Mouse (Mus musculus): ENCODE results near the gene Tcap. TPM values are rescaled to one million over a fixed set of nuclear protein-coding genes. Genes with fewer than 3 reads are reported as not detected.
A peak's percentile ranks its signal among the peaks of the same experiment; 100 is the strongest.

Tcap gene
- polyA plus RNA-seq, 1 experiment = 0.82 TPM

DNA sequence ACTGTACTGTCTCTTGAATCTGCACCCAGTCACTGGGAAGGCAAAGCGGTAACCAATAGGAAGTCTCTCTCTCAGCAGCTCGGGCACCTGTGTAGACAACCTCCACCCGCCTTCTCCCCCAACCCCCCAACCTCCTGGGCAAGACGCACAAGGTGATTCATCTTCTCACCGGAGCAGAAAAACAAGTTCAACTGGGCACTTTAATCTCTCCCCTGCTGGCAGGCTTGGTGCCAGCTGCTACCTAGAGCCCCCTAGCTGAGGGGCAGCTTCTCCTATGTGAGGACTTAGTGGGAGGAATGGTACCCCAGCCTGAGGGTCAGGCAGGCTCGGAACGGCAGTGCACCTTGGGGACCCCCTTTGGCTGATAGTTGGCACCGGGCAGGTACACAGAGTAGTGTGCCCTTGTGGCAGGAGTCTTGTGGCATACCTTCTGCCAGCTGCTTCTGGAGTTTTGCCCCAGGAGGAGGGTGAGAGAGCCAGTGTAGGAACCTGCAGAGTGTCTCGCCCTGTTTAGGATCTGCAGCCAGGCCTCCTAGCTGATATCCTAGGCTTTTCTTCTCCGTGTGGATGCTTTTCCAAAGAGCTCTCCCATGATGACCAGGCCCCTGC lies 35.4 kb downstream of the Tcap start:
- H3K27me3 ChIP-seq (replicated peaks) = peaks cover 94% of the 10 kb centered on the region

DNA sequence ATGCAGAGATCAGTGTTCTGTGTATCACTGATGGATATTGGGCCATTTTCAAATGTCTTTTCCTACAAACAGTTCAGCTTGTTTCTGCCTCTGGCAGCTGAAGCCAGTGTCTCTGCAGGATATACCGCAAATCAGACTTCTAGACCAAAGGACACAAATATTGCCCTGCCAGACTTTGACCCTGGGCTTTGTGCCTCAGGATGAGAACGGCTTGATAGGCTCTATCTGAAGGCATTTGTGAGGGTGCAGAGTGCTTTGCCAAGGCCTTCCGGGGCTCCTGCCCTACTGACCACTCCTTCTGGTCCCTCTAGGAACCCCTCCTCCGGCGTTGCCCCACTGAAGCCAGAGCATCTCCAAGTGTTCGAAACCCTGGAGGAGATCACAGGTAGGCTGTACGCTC lies 43.0 kb downstream of the Tcap start:
- Histone ChIP-seq H3K4me1 (no peaks in the 10 kb centered on the region), H3K27me3 (replicated peaks) (peaks cover 82% of the 10 kb centered on the region), H3K36me3 (replicated peaks; ENCODE audit: low read length) (no peaks in the 10 kb centered on the region), H3K9me3 (no peaks in the 10 kb centered on the region), H3K4me3 (replicated peaks) (no peak overlapping the region)
- TF ChIP-seq FLI1 (IDR thresholded peaks at IDR 0.05; ENCODE audit: low read length) (no peak), GATA1 (IDR thresholded peaks at IDR 0.05; ENCODE audit: borderline replicate concordance, low read length) (no peak)

More for the DNA sequence above, 35.4 kb downstream of the Tcap start:
- Histone ChIP-seq H3K4me1 (peaks cover 4% of the 10 kb centered on the region; the same call in 1 of the 2 replicates), H3K9me3 (no peaks in the 10 kb centered on the region), H3K4me3 (replicated peaks) (no peak overlapping the region), H3K36me3 (replicated peaks; ENCODE audit: low read length) (no peaks in the 10 kb centered on the region)
- TF ChIP-seq GATA1 (IDR thresholded peaks at IDR 0.05; ENCODE audit: borderline replicate concordance, low read length) = no peak
- no peak for TF ChIP-seq FLI1 (IDR thresholded peaks at IDR 0.05; ENCODE audit: low read length)

DNA sequence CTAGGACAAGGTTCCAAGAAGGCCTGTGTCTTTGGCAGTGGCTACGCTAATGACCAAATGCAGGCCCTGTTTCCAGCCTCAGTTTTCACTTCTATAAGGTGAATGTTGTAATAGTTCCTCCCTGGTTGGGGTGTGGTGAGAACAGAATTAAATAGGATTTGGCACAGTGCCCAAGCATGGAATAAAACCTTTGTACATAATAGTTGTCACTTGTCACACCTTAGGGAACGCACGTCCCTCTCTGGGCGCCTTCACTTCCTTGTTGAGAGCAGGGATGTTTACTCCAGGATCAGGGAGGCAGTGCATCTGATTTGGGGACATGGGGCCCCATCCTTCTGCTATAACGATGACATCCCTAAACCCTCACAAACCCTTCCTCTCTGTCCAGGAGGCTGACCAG lies 44.8 kb downstream of the Tcap start:
- Histone ChIP-seq H3K9me3 (no peaks in the 10 kb centered on the region), H3K36me3 (replicated peaks; ENCODE audit: low read length) (no peaks in the 10 kb centered on the region), H3K4me1 (no peaks in the 10 kb centered on the region), H3K4me3 (replicated peaks) (no peak overlapping the region), H3K27me3 (replicated peaks) (peaks cover 80% of the 10 kb centered on the region)
- TF ChIP-seq GATA1 (IDR thresholded peaks at IDR 0.05; ENCODE audit: borderline replicate concordance, low read length) = no peak
- TF ChIP-seq FLI1 (IDR thresholded peaks at IDR 0.05; ENCODE audit: low read length) = no peak

DNA sequence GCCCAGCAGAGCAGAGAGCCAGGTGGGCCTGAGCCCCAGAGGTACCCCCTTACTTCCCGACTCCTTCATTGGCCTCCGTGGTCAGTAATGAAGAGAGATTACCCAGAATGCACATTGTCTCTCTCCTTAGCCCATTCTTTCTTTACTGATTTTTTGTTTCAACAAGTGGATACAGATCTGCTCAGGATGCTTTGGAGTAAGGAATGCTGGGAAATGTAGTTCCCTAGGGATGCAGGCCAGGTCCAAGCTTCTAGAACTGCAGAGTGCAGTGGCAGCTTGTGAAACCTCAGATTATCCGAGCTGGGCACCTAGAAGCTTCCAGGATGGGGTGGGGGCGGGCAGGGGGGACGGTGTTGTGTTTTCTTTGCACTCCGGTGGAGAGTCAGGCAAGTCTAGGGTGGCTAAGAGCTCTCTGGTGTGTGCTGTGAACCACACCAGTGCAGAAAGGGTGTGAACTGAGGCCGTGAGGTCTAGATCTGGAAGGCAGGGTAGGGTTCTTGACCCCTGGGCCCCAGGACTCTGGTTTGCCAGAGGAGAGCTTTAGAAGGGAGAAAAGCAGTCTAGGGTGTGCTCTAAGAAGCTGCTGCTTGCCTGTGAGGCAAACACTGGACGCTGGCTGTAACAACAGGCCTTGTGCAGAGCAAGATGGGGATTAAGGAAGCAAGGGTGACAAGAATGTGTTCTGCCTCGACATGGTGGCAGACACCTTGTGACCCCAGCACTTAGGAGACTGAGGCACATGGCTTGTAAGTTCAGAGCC lies 48.3 kb downstream of the Tcap start:
- Histone ChIP-seq H3K4me1 (peaks cover 11% of the 10 kb centered on the region; the same call in 1 of the 2 replicates), H3K4me3 (replicated peaks) (peak overlapping the region; percentile 10), H3K36me3 (replicated peaks; ENCODE audit: low read length) (peaks cover 4% of the 10 kb centered on the region), H3K9me3 (no peaks in the 10 kb centered on the region), H3K27me3 (replicated peaks) (peaks cover 77% of the 10 kb centered on the region)
- TF ChIP-seq FLI1 (IDR thresholded peaks at IDR 0.05; ENCODE audit: low read length) (no peak), GATA1 (IDR thresholded peaks at IDR 0.05; ENCODE audit: borderline replicate concordance, low read length) (no peak)

Other genes with a start within 250 kb of the Tcap start
- gene Fbxl20, start 233.4 kb upstream of the Tcap start, polyA plus RNA-seq (2012; ENCODE audit: insufficient read depth, low replicate concordance) = 4.7 and 7.1 TPM in 2 replicates
- 6.4 and 8.2 TPM in 2 replicates for gene Med1, start 190.5 kb upstream of the Tcap start, polyA plus RNA-seq (2012; ENCODE audit: insufficient read depth, low replicate concordance)
- 5.5 and 6.0 TPM in 2 replicates for gene Cdk12, start 180.8 kb upstream of the Tcap start, polyA plus RNA-seq (2012; ENCODE audit: insufficient read depth, low replicate concordance)
- not detected in 2 replicates for gene Neurod2, start 54.2 kb upstream of the Tcap start, polyA plus RNA-seq (2012; ENCODE audit: insufficient read depth, low replicate concordance)
- gene Ppp1r1b, start 35.4 kb upstream of the Tcap start, polyA plus RNA-seq (2012; ENCODE audit: insufficient read depth, low replicate concordance) = 0.34 TPM in 1 of 2 replicates, not detected in the other
- 23.5 and 70.4 TPM in 2 replicates for gene Stard3, start 25.4 kb upstream of the Tcap start, polyA plus RNA-seq (2012; ENCODE audit: insufficient read depth, low replicate concordance)
- gene Pnmt, start 2.6 kb downstream of the Tcap start, polyA plus RNA-seq (2012; ENCODE audit: insufficient read depth, low replicate concordance) = not detected in 2 replicates
- 8.5 and 10.4 TPM in 2 replicates for gene Pgap3, start 16.7 kb downstream of the Tcap start, polyA plus RNA-seq (2012; ENCODE audit: insufficient read depth, low replicate concordance)
- gene Erbb2, start 28.7 kb downstream of the Tcap start, polyA plus RNA-seq (2012; ENCODE audit: insufficient read depth, low replicate concordance) = 0.04 TPM in 1 of 2 replicates, not detected in the other
- gene Mien1, start 55.2 kb downstream of the Tcap start, polyA plus RNA-seq (2012; ENCODE audit: insufficient read depth, low replicate concordance) = 9.6 and 89.1 TPM in 2 replicates
- gene Grb7, start 62.6 kb downstream of the Tcap start, polyA plus RNA-seq (2012; ENCODE audit: insufficient read depth, low replicate concordance) = not detected in 2 replicates
- 0.47 TPM in 1 of 2 replicates, not detected in the other for gene Ikzf3, start 162.2 kb downstream of the Tcap start, polyA plus RNA-seq (2012; ENCODE audit: insufficient read depth, low replicate concordance)
- gene Zpbp2, start 167.3 kb downstream of the Tcap start, polyA plus RNA-seq (2012; ENCODE audit: insufficient read depth, low replicate concordance) = 0.08 TPM in 1 of 2 replicates, not detected in the other
- 106 and 188 TPM in 2 replicates for gene Ormdl3, start 203.6 kb downstream of the Tcap start, polyA plus RNA-seq (2012; ENCODE audit: insufficient read depth, low replicate concordance)
- gene Lrrc3c, start 214.5 kb downstream of the Tcap start, polyA plus RNA-seq (2012; ENCODE audit: insufficient read depth, low replicate concordance) = not detected in 2 replicates
- gene Gm12355, start 241.8 kb downstream of the Tcap start, polyA plus RNA-seq (2012; ENCODE audit: insufficient read depth, low replicate concordance) = not detected in 2 replicates
- gene Gsdma3, start 242.5 kb downstream of the Tcap start, polyA plus RNA-seq (2012; ENCODE audit: insufficient read depth, low replicate concordance) = not detected in 2 replicates

Data from megakaryocyte, embryonic 14.5 days (primary cell).